Mouse (Mus musculus): ENCODE results near the gene Sord.

Gene Sord

DNA sequence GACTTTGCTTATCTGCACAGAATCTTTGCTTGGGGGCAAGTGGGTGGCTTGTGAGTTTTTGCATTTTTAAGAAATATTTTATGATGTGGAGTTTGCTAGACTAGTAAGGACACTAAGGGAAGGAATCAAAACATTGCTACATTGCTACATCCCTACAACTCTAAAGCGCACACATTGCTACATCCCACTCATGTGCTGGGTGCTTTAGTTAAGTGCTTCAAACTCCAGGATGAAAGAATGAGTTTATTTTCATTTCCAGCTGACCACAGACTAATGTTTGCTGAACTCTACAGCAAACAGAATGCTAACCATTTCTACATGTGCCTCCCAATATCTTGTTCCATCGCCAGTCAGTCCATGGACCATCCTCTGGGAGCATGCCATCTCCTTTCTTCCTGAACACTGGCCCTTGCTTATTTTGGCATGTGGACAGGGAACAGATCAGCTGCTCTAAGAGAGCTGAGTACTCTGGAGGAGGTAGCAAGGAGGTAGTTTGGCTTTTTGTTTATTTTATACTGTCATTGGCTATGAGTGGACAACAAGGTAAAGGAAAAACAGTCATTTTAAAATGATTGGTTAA, 3.4 kb downstream of the Sord start:
- no peak for DNase-seq (ENCODE audit: low read depth, low spot score)

DNA sequence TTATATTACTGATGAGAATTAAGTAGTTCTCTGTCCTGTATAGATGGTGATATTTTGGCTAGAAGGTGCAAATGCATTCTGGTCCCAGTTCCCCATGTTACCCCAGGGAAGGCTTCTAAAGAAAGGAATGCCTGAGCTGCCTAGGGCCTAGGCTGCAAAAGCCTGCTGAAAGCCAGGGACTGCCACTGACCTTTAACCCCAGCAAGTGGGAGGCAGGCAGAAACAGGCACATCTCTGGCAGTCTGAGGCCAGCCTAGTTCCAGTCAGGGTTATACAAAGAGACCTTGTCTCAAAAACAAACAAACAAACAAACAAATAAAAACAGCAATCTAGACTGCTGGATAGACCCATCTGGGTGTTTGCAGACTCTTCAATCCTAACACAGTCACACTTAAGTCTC, 6.2 kb downstream of the Sord start:
- no peak for DNase-seq (ENCODE audit: low read depth, low spot score)

GRCm38 (mm10) chr2:122241226-122241625, 6.7 kb downstream of the Sord start:
- no peak for DNase-seq (ENCODE audit: low read depth, low spot score)

GRCm38 (mm10) chr2:122241935-122242334, 7.4 kb downstream of the Sord start:
- DNase-seq (ENCODE audit: low read depth, low spot score), result no peak

GRCm38 (mm10) chr2:122243671-122244131, 9.2 kb downstream of the Sord start:
- DNase-seq (ENCODE audit: low read depth, low spot score), result peak; percentile 70

DNA sequence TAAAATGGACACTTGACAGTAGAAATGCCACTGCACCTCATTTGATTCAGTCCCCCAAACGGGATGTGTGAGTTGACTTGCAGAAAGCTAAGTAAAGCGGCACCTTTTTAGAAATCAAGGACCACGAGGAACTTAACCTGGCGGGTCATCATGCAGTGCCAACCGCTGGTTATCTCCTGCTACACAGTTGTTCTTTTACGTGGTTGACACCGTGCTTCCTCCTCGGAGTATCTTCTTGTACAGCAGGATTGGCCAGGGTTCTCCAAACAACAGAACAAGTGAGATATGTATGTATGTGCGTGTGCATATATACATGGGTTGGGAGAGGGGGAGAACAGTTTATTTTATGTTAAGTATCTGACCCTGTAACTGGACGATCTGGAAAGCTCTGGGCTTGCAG, 13.2 kb downstream of the Sord start:
- no peak for DNase-seq (ENCODE audit: low read depth, low spot score)

GRCm38 (mm10) chr2:122255997-122256396, 21.4 kb downstream of the Sord start:
- DNase-seq (ENCODE audit: low read depth, low spot score), result no peak

DNA sequence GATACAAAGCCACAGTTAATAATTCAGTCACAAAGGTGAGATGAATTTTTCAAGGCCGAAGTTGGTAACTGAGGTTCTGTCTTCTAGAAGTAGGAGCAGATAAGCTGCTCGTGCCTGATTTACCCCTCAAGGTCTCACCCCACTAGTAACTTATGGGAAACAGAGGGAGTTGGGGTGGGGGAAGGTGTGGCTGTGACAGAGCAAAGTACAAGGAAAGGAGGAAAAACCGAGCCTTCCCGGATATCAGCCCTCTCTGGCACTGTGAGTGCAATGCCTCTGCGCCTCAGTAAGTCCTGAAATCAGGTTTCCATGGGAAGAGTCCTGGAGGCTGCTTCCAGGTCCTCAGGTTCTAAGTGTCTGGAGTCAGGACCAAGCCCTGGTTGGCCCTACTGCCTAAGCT, 26.2 kb downstream of the Sord start:
- no peak for DNase-seq (ENCODE audit: low read depth, low spot score)

- no peak for DNase-seq (ENCODE audit: low read depth, low spot score)
Measured at GRCm38 (mm10) chr2:122264690-122265089, 30.1 kb downstream of the Sord start.

DNA sequence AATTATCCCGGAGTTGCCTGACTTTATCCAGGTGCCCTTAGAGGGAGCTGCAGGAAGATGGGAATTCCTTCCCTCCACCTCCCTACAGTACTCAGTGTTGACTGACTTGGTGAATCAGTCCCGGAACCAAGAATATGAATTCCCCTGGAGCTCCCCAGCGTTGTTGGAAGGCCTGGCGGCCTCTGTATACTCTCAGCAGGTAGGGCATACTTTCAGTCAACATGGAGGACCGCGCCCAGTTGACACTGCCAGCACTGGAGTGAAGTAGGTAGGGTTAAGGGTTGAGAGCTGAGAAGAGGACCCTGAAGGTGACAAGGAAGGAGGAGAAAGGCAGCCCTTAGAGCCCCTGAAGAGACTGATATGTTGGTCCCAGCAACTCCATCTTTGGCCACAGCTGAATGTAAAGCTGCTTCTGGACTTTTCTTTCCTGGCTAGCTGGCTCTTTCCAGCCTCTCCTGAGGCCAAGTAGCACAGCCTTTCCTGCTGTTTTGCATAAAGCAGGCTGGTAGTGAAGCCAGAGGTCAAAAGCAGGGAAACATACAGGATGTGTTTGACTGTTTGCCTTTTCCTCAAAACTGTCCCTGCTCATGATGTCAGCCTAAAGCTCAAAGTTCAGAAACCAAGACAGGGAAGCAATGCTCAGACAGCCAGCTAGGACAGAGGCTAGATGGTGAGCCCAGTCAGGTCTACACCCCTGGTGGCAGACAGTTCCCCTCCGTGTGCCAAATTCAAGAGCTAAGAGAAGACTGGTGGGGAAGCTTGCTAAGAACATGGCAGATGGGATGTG, 32.1 kb downstream of the Sord start:
- DNase-seq (ENCODE audit: low read depth, low spot score), result no peak

GRCm38 (mm10) chr2:122278769-122279168, 44.2 kb downstream of the Sord start:
- DNase-seq (ENCODE audit: low read depth, low spot score), result no peak

DNA sequence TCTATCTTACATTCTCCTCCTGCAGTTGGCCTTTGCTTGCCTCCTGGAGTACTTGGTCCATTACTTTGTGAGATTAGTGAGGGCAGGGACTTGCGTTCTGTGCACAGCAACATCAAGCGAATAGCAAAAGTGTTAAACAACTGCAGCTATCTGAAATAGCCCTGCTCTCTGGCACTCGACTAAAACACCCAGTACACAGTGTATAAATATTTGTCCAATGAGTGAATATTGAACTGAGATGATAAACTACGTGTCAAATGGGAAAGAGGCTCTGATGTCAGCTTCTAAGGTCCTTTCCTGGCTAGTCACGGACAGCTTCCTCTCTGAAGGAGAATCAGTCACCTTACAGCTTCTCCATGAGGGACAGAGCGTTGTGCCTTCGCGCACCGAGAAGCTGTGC, 49.5 kb downstream of the Sord start:
- DNase-seq (ENCODE audit: low read depth, low spot score), result no peak

- no peak for DNase-seq (ENCODE audit: low read depth, low spot score)
Measured at GRCm38 (mm10) chr2:122286137-122286536, 51.6 kb downstream of the Sord start.

- no peak for DNase-seq (ENCODE audit: low read depth, low spot score)
Measured at GRCm38 (mm10) chr2:122294916-122295315, 60.4 kb downstream of the Sord start.

DNA sequence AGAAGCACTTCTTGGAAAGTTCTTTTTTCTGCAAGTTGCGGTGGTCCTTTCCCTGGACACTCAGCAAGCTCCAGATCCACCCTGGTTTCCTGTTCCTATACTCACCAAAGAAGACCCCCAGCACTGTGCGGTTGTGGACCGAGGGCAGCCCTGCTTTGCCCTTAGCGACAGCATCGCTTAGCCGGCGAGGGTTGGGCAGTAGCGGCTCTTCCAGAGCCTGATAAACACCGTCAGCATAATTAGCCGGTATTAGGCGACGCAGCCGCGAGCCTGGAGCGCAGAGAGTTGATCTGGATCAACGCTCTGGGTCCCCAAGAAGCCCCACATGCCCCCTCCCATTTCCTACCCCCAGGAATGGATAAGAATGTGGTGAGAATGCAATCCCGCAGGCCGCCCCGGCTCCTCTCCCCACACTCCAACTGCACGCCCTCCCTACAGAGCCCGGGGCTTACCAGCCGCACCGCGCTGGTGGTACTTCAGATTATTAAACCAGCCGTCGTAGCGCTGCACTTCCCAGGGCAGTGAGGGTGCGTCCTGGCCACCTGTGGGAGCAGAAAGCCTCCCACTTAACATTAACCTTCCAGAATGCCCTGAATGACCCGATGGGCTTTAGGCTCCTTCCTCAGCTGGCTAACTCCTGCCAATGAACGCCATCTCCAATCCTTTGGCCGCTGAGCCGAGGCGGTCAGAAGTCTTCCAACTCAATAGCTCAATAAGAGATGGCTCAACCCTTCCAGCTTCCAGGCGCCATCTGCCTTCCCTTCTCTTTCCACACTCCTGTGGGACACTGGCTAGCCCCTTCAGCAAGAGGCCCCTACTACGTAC, 62.9 kb downstream of the Sord start:
- DNase-seq (ENCODE audit: low read depth, low spot score), result no peak

- no peak for DNase-seq (ENCODE audit: low read depth, low spot score)
Measured at GRCm38 (mm10) chr2:122298096-122298499, 63.5 kb downstream of the Sord start, which contains the start of gene Duox2. Duox2 (minus strand) TSS chr2:122298449.

DNA sequence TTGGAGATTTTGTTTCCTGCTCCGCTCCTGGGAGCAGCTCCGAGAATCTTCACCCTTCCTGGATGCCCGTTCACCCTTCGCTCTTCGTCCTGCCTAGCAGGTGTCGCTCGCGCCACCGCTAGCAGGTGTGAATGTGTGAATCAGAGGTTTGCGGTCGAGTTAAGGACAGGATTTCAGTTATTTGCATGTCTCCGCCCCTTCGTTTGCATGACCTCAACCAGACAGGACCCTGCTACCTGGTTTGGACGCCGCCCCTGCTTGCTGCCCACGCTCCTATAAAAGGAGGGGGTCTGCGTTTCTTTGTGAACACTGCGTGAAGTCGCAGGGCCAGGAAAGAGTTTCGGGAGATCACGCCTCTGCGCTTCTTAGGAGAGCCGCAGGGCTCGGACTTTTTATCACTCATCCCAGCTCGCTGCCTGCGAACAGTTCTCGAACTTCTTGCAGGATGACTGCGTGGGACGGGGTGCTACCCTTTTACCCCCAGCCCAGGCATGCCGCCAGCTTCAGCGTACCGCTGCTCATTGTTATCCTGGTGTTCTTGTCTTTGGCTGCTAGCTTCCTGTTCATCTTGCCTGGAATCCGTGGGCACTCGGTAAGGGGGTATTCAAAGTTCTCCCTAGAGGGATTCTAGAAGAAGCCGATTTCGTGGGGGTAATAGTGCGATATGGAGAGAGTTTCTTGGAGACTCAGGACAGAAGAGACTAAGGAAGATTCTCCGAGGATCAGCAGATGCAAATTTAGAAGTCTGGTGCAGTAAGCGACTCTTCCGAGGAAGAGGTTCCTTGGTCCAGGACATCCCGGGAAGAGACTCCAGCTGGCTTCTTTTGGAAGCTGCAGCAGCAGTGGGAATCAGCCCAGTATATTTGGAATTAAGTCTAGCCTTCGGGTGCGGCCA, 64.3 kb downstream of the Sord start, which contains the start of gene Duoxa2:
Gene Duoxa2, plus strand, starts transcription at position 305 of the 895 bp plus-strand sequence.
- DNase-seq (ENCODE audit: low read depth, low spot score), result no peak

DNA sequence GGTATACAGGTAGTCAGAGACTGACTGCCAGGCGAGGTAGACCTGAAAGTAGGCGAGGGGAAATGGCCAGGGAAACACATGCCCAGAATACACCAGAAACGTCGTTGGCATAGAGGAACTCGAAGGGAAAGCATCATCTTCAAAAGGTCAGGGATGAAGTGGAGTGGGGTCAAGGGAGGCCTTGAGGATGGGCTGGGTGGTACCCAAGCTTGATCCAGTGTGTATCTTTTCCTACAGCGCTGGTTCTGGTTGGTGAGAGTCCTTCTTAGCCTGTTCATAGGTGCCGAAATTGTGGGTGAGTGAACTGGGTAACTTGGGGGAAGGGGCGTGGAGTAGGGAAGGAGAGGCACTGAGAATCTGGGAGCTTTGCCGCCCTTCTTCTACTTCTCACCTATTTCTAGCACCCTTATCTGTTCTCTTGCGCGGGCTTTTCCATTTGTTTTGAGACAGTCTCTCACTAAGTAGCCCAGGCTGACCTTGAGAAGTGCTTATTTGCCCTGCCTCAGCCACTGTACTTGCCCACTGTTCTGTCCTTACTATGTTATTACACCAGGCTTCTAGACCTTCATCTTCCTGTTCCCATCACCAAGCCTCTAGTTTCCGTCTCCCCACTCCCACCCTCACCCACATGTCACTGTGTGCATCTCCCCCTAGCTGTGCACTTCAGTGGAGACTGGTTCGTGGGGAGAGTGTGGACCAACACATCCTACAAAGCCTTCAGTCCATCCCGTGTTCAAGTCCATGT, 65.5 kb downstream of the Sord start:
- no peak for DNase-seq (ENCODE audit: low read depth, low spot score)

DNA sequence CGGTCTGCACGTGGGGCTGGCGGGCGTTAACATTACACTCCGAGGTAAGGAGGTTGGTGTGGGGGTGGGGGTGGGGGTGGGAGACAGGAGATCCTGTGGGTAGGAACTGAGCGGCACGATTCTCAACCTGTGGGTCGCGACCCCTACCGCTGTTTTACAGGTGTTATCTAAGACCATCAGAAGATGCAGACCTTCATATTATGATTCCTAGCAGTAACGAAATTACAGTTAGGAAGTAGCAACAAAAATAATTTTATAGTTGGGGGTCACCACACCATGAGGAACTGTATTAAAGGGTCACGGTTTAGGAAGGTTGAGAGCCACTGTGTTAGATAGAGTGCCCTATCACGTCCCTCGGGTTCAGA, 66.1 kb downstream of the Sord start:
- DNase-seq (ENCODE audit: low read depth, low spot score), result no peak

DNA sequence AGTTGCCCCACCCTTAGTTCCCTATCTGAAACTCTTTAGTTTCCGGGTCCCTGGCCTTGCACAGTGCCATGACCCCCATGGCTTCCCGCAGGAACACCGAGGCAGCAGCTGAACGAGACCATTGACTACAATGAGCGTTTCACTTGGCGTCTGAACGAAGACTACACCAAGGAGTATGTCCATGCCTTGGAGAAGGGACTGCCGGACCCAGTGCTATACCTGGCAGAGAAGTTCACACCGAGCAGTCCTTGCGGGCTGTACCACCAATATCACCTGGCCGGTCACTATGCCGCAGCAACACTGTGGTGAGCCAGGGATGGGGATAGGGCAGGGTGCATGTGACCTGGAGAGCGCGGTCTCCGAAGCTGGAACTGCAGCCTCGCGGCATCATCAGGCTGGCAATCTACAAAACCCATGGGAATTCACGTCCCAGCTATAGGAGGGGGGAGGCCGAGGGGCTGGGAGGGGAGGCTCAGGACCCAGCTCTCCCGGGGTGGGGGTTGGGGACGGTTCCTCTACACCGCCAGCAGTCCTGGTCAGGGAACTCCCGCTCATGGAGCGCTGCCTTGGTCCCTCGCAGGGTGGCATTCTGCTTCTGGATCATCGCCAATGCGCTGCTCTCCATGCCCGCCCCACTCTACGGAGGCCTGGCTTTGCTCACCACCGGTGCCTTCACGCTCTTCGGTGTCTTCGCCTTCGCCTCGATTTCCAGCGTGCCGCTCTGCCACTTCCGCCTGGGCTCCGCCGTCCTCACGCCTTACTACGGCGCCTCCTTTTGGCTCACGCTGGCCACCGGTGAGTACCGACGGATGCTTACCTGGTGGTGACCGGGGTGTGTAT, 66.8 kb downstream of the Sord start:
- no peak for DNase-seq (ENCODE audit: low read depth, low spot score)
